Mouse (Mus musculus) adrenal gland, postnatal 10 days (tissue): ENCODE data around the gene Fbxo41. TPM values are rescaled to one million over a fixed set of nuclear protein-coding genes. Genes with fewer than 3 reads are reported as not detected.

Experiments
- DNase-seq: peaks from one replicate; pipeline ENCODE4 v3.0.0; 2021; ENCODE audit warnings: mixed read lengths
- long read RNA-seq, 2 experiments: library from polyadenylated mRNA; stranded (forward); transcript quantifications; one replicate each; pipeline ENCODE4 v2.0.0; 2021
- total RNA-seq, 2 experiments: library from RNA; stranded (reverse); gene quantifications; 2 replicates each; pipeline ENCODE4 v1.2.3; 2021

Gene Fbxo41
- total RNA-seq = 1 to 10 TPM in 1 of 2 experiments, under 1 TPM in 1; 0.60 to 1.4 TPM
- long read RNA-seq, experiment 1 = 0 reads
- long read RNA-seq, experiment 2 = 0 reads

DNA sequence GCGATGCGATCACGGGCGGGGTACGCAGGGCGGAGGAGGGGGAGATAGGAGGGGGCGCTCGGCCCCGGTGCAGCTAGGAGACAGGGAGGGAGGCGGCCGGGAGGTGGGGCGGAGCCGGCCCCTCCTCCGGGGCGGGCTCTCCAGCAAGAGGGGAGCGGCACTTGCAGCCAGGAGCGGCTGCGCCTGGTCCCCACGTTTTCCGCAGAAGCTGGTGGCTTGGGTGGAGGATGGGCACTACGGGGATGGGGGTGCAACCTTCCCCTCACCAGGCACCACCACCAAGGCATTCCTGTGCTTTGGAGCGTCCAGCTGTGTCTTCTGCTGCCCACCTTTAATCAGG is at the start of gene Fbxo41:
Gene Fbxo41, minus strand, starts transcription at position 84 of the 340 bp plus-strand sequence.
- peak; percentile 46 for DNase-seq

DNA sequence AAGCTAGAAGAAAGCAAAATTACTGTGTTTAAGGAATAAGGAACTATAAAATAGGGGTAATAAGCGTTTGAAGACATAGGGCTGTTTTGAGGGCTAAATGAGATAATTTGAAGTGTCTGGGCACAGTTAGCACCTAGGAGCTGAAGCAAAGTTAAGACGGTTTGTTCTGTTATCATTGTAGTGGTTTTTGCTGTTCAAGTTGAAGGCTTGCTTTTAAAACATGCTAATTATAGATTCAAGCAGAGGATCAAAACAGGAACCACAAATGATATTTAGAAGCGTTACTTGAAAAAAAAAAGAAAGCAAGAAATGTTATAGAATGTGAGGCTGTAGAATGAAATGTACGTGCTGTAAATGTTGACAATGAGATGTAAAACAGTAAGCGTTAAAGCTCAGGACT is 44.8 kb upstream of the Fbxo41 start:
- no peak for DNase-seq

- no peak for DNase-seq
These were observed 41.6 kb upstream of the Fbxo41 start for GRCm38 (mm10) chr6:85544251-85544881.

DNA sequence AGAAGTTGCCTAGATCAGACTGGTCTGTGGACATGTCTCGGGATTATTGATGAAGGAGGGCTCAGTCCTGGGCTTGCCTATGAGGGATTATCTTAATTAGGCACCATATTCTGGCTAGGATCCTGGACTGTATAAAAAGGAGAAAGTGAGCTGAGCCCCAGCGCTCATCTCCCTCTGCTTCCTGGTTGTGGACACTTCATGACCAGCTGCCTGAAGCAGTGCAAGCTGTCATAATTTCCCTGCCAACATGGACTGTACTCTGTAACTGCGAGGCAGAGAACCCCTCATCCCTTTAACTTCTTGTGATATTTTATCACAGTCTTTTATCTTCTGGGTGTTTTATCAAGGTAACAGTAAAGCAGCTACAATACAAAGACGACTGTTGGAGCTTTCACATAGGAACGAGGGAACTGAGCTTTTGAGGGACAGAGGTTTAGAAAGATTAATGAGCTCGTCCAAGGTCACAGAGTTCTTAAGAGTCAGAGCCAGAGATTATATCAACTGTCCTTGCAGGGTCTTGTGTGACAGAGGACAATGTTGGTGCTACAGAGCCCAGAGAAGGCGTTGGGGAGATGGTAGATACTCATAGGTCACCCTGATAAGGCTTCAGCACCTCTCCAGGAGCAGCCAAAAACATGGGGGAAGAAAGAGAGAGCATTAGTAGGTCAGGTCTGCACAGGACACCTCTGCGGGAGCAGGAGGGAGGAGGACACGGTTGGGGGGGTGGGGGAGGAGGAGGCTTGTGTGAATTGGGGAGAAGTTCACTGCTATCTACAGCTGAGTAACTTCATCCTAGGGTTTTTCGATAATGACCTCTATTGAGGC is 40.8 kb upstream of the Fbxo41 start:
- DNase-seq = no peak

GRCm38 (mm10) chr6:85522825-85523224 is 20.0 kb upstream of the Fbxo41 start:
- no peak for DNase-seq

- no peak for DNase-seq
These were observed 19.2 kb upstream of the Fbxo41 start for GRCm38 (mm10) chr6:85522026-85522425.

DNA sequence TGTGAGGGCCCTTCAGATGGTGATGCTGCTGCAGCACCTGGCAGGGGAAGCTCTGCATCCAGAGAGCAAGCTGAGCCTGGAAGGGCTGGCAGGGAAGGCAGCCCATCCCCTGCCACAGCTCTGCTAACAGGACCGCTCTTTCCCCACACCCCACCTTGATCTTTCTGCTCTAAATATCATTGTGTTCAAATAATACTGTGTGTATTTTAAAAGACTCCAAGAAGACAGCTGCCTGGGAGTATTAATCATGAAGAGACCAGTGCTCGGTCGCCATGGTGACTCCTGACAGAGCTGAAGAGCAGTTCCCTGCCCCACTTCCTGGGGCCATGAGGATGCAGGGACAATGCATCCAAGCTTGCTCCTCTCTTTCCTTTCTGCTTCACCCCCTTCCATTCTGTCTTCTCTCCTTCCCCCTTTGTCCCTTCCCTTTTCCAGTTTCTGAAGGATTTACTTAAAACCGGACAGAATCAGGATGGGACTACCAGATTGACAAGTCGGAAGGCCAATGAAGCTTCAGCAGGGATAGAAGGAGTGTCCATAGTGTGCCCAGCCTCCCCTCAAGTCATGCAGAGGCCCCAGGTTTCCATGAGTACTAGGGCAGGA is 15.4 kb upstream of the Fbxo41 start:
- DNase-seq = no peak

GRCm38 (mm10) chr6:85515941-85516340 is 13.1 kb upstream of the Fbxo41 start:
- no peak for DNase-seq

DNA sequence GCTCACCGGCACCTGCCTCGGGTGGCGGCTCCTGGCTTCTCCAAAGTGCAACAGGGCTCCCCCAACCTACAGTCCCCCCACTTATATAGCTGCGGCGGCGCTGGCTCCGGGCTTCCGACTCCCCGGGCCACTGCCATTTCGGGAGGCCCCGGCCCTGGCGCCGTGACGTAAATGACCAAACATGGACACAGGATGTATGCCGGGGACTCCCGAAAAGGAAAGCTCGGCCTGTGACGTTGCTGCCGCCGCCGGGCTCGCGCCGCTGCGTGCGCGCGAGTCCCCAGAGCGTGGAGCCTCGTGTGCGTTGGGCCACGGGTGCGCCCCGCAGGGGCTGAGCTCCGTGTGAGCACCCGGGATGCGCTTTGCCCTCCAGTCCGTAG is 10.7 kb upstream of the Fbxo41 start, which contains the start of gene Egr4:
Gene Egr4, minus strand, starts transcription at position 59 of the 380 bp plus-strand sequence.
- peak; percentile 64 for DNase-seq

GRCm38 (mm10) chr6:85512577-85513530 is 10.1 kb upstream of the Fbxo41 start:
- DNase-seq = peak; percentile 3

DNA sequence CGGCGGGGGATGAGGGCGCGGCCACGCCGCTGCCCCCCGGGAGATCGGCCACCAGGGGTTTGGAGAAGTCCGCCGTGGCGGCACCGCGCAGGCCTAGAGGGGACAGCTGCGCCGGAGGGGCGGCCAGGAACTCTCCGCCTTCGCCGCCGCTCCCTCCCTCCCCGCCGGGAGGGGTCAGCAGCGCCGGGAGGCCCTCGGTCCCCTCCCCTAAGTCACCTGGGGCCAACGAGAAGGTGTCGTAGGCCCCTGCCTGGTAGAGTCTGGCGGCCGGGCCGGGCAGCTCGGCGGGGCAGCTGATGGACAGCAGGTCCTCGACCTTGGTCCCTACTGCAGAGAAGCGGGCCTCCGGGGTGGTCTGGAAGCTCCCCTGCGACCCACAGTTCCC is 9.3 kb upstream of the Fbxo41 start:
- DNase-seq = no peak

- DNase-seq = peak; percentile 84
These were observed 8.7 kb upstream of the Fbxo41 start for GRCm38 (mm10) chr6:85511286-85512055.

- peak; percentile 76 for DNase-seq
These were observed 7.7 kb upstream of the Fbxo41 start for GRCm38 (mm10) chr6:85510476-85510875.

GRCm38 (mm10) chr6:85508602-85509001 is 5.8 kb upstream of the Fbxo41 start:
- DNase-seq = no peak

DNA sequence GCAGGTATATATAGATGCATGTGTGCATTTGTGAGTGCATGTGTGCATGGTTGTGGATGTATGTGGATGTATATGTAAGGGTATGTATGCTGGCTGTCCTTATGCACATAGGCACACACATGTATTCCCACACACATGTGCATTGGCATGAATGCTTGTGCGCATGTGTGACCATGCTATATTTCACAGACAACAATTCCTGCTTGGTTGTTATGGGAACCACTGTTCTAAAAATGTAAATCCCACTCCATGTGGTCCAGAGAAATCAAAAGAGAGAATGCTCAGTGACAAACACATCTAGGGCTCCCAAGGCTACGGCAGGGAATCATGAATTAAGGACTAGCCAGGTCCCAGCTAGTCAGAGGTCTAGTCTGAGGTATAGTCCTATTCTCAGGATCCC is 2.1 kb upstream of the Fbxo41 start:
- no peak for DNase-seq

DNA sequence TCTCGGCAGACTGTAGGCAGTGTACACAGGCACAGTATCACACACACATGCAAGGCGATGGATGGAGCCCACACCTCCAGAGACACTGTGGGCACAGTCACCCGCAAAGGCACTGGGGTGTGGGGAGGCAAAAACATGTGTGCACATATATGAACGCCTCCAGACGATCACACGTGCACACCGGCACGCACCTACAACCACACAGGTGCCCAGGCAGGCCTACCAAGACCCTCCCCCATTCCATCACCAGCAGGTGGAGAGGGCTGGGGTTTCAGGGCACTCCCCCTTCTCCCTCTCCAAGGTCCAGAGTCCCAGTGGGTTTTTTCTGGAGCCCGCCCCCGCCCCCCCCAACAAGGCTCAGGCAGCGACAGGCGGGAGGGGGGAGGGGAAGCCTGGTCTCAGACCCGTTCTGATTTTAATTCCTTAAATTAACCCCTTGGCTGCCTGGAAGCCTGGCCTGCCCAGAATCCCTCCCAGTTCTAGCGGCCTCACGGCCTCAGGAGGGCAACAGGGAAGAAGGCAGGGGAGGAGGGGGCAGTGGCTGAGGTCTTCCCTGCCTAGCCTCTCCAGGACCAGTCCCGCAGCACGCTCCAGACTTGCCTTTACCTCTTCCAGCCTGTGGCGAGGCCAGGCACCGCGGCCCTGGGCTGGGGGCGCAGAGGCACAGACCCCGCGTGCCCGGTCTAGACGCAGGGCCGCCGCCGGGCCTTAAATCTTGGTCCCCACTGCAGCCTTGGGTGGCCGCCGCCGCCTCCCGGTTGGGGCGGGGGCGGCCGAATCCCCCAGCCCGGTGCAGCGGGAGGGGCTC is 487 bp downstream of the Fbxo41 start:
- DNase-seq = no peak

- no peak for DNase-seq
These were observed 1.2 kb downstream of the Fbxo41 start for GRCm38 (mm10) chr6:85501571-85502102.

- no peak for DNase-seq
These were observed 2.4 kb downstream of the Fbxo41 start for GRCm38 (mm10) chr6:85500416-85500815.

DNA sequence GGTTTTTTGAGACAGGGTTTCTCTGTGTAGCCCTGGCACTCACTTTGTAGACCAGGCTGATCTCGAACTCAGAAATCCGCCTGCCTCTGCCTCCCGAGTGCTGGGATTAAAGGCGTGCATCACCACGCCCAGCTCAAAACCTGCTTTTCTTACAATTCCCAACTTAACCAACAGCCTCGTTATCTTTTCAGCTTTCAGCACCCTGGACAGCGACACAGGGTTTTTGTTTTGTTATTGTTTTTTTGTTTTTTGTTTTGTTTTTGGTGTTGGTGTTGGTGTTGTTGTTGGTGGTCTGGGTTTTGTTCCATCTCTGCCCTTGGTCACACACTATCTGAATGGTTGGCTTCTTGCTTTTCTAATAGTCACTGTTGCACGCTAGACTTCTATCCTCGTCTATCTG is 4.6 kb downstream of the Fbxo41 start:
- peak; percentile 21 for DNase-seq

DNA sequence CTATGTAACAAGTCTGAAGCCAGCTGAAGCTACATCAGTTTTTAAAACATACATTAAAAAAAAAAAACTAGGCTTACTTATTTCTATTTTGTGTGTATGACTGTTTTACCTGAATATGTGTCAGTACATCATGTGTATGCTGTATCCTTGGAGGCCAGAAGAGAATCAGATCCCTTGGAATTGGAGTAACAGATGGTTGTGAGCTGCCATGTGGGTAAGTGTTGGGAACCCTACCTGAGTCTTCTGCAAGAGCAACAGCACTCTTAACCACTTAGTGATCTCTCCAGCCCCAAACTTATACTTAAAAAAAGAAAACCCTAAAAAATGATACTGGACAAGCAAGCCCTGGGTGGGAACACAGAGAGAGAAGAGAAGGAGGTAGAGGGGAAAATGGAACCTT is 5.8 kb downstream of the Fbxo41 start:
- DNase-seq = no peak
